Mouse (Mus musculus) frontal cortex, postnatal 14 days (tissue): ENCODE data around the gene Coq3.

Experiments
- DNase-seq, 2 experiments: peaks; one replicate each; pipeline ENCODE4 v3.0.0; 2022; ENCODE audit warnings: low spot score in 2 of 2

The Coq3 gene

GRCm38 (mm10) chr4:21879565-21880220, at the start of gene Coq3:
TSS of gene Coq3 (plus strand) at chr4:21879673.
- DNase-seq, result peak; percentile 81 to 84

- DNase-seq, result no peak
Observed at GRCm38 (mm10) chr4:21832844-21833243, 46.6 kb upstream of the Coq3 start.

- peak; percentile 93 to 95 for DNase-seq
Observed at GRCm38 (mm10) chr4:21847481-21848286, 31.8 kb upstream of the Coq3 start, which contains the start of gene Pnisr. TSS of gene Pnisr (plus strand) at chr4:21847583.

- peak; percentile 68 to 84 for DNase-seq
Observed at GRCm38 (mm10) chr4:21848287-21848630, 31.2 kb upstream of the Coq3 start.

GRCm38 (mm10) chr4:21857481-21857880, 22.0 kb upstream of the Coq3 start:
- no peak for DNase-seq

- no peak for DNase-seq
Observed at GRCm38 (mm10) chr4:21865226-21865625, 14.2 kb upstream of the Coq3 start.

GRCm38 (mm10) chr4:21878776-21879175, 697 bp upstream of the Coq3 start:
- no peak for DNase-seq

DNA sequence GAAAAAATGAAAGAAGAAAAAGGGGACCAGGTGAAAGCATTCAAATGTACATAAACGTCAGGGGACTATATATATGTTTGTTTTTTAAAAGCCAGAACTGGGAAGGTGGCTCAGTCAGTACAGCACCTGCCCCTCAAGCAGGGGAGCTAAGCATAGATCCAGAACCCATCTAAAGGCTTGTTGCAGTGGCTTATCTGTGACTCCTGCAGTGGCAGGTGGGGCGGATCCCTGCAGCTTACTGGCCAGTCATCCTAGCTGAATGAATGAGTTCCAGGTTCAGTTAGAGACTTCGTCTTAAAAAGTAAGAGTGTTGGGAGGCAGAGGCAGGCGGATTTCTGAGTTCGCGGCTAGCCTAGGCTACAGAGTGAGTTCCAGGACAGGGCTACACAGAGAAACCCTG, 3.3 kb downstream of the Coq3 start:
- no peak for DNase-seq

- no peak for DNase-seq
Observed at GRCm38 (mm10) chr4:21885831-21886230, 6.4 kb downstream of the Coq3 start.

DNA sequence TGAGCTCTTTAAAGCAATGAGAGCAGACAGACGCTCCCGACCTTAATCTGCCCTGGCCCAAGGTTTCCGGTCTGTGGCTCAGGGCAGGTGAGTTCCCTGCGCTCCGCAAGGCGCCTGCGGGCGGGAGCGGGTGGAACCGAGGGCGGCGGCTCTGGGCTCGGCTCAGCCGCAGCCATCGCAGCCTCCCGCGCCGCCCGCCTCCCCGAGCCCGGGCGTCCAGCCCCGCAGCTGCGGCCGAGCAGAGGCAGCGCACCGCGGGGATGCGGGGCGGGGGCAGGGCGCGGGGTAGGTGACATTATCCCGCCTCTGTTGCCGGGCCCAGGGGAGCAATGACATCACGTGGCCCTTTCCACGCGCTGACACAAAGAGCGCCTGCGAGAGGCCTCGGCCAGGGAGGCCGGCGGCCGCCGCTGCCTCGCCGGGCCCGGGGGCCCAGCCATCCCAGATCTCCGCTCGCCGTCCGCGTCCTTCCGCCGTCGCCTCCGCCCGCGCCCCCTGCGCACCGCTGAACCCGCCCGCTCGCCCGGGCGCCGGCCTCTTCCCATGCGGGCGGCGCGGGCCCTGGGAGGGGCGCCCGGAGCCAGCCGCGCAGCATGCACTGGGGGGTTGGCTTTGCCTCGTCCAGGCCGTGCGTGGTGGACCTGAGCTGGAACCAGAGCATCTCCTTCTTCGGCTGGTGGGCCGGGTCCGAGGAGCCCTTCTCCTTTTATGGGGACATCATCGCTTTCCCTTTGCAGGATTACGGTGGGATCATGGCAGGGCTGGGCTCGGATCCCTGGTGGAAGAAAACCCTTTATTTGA, 51.7 kb downstream of the Coq3 start, which contains the start of gene Faxc:
Gene Faxc (plus strand): TSS at position 359 of the 801 bp plus-strand sequence.
- DNase-seq, result peak; percentile 31 to 47

DNA sequence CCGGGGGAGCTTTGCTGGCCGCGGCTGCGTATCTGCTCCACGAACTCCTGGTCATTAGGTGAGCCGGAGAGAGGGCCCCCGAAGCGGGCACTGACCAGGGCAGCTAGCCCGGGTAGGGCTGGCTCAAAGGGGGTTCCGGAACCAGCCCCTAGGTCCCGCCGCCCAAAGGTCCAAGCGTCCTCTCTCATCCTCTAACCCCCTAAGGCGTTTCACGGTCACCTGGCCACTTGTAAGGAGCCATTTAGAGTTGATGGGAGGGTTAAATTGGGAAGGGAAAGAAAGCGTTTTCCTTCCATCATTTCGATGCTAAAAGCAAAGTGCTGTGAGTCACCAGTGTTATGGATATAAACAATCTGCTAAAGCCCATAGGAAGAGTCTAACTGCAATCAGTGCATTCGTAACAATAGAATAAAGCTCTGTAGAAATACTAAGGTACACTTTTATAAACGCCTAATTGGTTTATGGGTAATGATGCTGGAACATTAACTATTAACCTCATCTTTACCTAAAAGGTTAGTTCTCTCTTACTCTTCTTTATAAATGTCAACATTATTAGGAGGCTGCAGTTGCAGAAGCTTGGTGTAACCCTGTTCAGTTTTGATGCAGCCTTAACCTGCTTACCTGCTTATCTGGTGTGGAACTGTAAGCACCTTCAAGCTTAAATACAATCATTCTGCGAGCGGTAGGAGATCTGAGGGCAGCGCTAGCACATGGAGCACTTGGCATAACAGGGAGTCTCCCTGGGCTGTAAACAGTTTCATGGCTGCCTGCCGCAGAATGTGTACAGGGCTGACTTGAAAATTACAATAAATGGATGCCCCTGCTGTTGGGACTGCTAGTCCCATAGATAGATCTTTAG, 52.5 kb downstream of the Coq3 start:
- no peak for DNase-seq

GRCm38 (mm10) chr4:21935378-21935777, 55.9 kb downstream of the Coq3 start:
- no peak for DNase-seq

- DNase-seq, result no peak
Observed at GRCm38 (mm10) chr4:21936424-21936823, 57.0 kb downstream of the Coq3 start.

DNA sequence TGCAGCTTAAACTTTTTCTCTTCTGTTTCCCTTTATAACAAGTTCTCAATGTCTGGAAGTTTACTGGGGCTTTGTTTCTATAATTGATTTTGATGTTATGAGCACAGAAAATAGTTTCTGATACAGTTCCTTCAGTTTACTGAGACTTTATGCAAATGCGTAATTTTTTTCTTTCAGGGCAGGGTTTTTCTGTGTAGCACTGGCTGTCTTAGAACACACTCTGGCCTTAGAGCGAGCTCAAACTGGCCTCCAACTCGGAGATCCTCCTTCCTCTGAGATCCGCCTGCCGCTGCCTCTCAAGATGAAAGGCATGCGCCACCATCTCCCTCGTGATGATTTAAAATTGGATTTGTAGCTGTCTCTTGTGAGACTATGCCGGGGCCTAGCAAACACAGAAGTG, 58.4 kb downstream of the Coq3 start:
- DNase-seq, result no peak

DNA sequence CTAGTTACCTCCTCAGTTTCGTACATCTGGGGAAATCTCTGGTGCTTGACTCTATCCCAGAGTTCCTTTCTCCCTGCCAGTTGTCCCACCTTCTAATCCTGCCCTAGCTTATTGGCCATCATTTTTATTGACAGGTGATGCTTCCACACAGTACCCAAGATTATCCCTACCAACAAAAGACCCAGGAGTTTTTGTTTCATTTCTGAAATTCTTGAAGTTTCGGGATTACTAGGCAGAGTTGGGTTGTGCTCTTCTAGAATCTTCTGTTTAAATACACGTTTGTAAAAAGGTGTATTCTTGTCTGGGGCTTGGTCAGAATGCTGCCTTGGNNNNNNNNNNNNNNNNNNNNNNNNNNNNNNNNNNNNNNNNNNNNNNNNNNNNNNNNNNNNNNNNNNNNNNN, 65.2 kb downstream of the Coq3 start:
- DNase-seq, result no peak

DNA sequence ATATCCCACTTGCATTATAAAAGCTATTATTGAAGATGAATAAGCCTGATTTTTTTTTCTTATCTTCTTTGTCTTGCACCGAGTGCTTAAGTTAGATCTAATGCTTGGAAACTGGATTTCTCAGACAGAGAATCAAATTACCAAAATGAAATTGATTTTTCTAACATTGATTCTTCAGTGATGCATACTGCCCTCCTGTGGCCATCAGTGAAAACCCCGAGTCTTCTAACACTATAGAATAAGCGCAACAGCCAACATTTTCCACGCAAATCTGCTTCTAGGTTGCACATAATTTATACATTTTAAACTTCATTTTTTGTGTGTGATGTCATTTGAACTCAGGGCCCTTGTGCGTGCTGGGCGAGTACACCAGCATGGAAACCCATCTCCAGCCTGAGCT, 72.0 kb downstream of the Coq3 start:
- DNase-seq, result peak in 1 of 2 experiments; percentile 27

DNA sequence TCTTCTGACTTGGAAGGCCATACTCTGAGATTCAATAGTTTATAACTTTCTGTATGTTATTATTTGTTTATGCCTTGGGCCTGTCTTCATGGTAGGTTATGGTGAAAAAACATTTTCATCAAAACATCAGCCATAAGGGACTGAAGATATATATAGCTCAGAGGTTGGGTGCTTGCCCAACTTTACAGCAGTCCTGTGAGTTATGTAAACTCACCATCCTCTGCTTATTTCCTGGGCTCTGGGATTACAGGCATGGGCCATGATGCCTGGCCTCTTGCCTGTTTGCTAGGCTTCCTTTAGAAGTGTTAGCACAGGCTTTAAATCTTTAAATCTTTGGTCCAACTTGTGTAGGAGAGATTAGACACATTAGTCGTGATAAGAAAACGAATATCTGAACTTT, 72.8 kb downstream of the Coq3 start:
- no peak for DNase-seq

DNA sequence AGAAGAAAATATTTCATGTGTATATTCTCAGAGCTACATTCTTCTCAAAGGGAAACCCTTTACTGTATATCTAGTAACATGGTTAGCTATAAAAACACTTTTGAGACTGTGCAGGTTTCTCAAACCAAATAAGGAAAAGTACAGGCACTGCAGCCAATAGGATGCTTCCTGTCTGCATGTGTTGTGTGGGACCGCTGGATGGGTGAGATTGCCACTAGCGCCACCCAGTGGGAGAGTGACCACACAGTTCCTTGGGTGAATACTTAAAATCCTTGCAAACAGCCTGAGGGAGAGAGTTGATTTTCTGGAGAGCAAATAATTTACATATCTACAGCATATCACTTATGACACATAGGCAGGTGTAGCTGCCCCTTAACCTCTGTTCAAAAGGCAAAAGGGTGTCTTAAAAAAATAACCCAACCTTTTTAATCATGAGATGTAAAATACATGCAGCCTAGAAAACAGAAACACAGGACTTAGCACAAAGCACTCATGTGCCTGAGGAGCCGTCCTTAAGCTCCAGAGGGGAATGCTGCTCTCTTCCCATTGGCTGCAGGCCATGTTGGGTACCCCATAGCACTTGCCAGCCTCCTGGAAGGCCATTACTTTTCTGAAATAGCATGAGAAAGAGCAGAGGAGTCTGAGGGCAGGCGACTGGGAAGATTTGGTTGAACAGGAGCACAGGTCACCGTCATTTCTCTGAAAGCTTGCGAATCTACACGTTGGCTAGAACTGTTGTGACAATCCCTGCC, 78.3 kb downstream of the Coq3 start:
- DNase-seq, result peak; percentile 25 to 36
